Mouse (Mus musculus) MEL (cell line): ENCODE measurements around the gene Tomt. TPM values are rescaled to one million over a fixed set of nuclear protein-coding genes. Genes with fewer than 3 reads are reported as not detected.

Source experiments
- DNase-seq: peaks from one replicate; pipeline ENCODE4 v3.0.0; 2011; ENCODE audit warnings: low read depth, low spot score
- H3K27ac ChIP-seq: 2 replicates; pipeline ENCODE4 v1.5.1; 2012; ENCODE audit warnings: low read depth, mild to moderate bottlenecking, control low read depth, low read length, moderate library complexity; ENCODE audit not compliant: control insufficient read depth
- H3K27me3 ChIP-seq, 2 experiments: fragments of 150-350 bp in 1 of 2; sonication (generic) in 1 of 2; 2 replicates each; pipeline ENCODE4 v1.6.1; 2012; ENCODE audit warnings: low read length in 2 of 2, mild to moderate bottlenecking in 2 of 2, improper control_type of control experiment in 1 of 2, moderate library complexity in 1 of 2; ENCODE audit not compliant: insufficient read depth in 2 of 2, control insufficient read depth in 1 of 2
- H3K36me3 ChIP-seq, 2 experiments: 2 replicates each; pipeline ENCODE4 v1.6.1; 2012 to 2014; ENCODE audit warnings: low read length in 2 of 2, improper control_type of control experiment in 1 of 2, inconsistent platforms in 1 of 2, mild to moderate bottlenecking in 1 of 2; ENCODE audit not compliant: insufficient read depth in 2 of 2, control insufficient read depth in 1 of 2
- H3K4me1 ChIP-seq, 2 experiments: fragments of 150-350 bp in 1 of 2; sonication (generic) in 1 of 2; 2 replicates each; pipeline ENCODE4 v1.6.1; 2012; ENCODE audit warnings: low read length in 2 of 2, improper control_type of control experiment in 1 of 2, mild to moderate bottlenecking in 1 of 2; ENCODE audit not compliant: insufficient read depth in 2 of 2, control insufficient read depth in 1 of 2
- H3K4me3 ChIP-seq, 2 experiments: fragments of 150-350 bp in 1 of 2; sonication (generic) in 1 of 2; 2 replicates each; pipeline ENCODE4 v1.5.1; 2012; ENCODE audit warnings: low read depth in 2 of 2, low read length in 2 of 2, mild to moderate bottlenecking in 2 of 2, moderate library complexity in 2 of 2, control low read depth in 1 of 2, improper control_type of control experiment in 1 of 2; ENCODE audit not compliant: control insufficient read depth in 1 of 2, insufficient read depth in 1 of 2
- H3K79me2 ChIP-seq: 2 replicates; pipeline ENCODE4 v1.6.1; 2012; ENCODE audit warnings: mild to moderate bottlenecking, low read length, moderate library complexity; ENCODE audit not compliant: control insufficient read depth, poor library complexity, insufficient read depth
- H3K9ac ChIP-seq: 2 replicates; pipeline ENCODE4 v1.6.1; 2012; ENCODE audit warnings: low read depth, mild to moderate bottlenecking, control low read depth, low read length, moderate library complexity; ENCODE audit not compliant: control insufficient read depth, poor library complexity, severe bottlenecking
- H3K9me3 ChIP-seq: fragments of 150-350 bp; sonication (generic); replicated peaks from 2 replicates; pipeline ENCODE4 v1.6.1; 2012; ENCODE audit warnings: mild to moderate bottlenecking, low read length, improper control_type of control experiment, moderate library complexity; ENCODE audit not compliant: insufficient read depth
- CHD2 ChIP-seq: IDR thresholded peaks from 2 replicates; pipeline ENCODE4 v1.6.1; 2011; ENCODE audit warnings: low read length, improper control_type of control experiment
- CTCF ChIP-seq, 3 experiments: IDR thresholded peaks in 2 of 3; conservative IDR thresholded peaks in 1 of 3; 2 replicates each; pipeline ENCODE4 v1.5.1; 2011 to 2012; ENCODE audit warnings: low read length in 3 of 3, low read depth in 2 of 3, mild to moderate bottlenecking in 2 of 3, improper control_type of control experiment in 1 of 3, inconsistent platforms in 1 of 3, mixed read lengths in 1 of 3, moderate library complexity in 1 of 3; ENCODE audit not compliant: control insufficient read depth in 1 of 3, insufficient read depth in 1 of 3, poor library complexity in 1 of 3, severe bottlenecking in 1 of 3
- EP300 ChIP-seq, 2 experiments: IDR thresholded peaks; 2 replicates each; pipeline ENCODE4 v1.6.1; 2011; ENCODE audit warnings: improper control_type of control experiment in 2 of 2, low read length in 2 of 2, low read depth in 1 of 2, mild to moderate bottlenecking in 1 of 2
- ETS1 ChIP-seq: IDR thresholded peaks from 2 replicates; pipeline ENCODE4 v1.6.1; 2012; ENCODE audit warnings: low read depth, mild to moderate bottlenecking, inconsistent platforms, low read length, improper control_type of control experiment, moderate library complexity
- MEF2A ChIP-seq: IDR thresholded peaks from 2 replicates; pipeline ENCODE4 v1.6.1; 2014; ENCODE audit warnings: low read depth, mild to moderate bottlenecking, inconsistent platforms, low read length, improper control_type of control experiment; ENCODE audit not compliant: poor library complexity, insufficient replicate concordance, severe bottlenecking; ENCODE audit errors: extremely low read depth
- NELFE ChIP-seq: IDR thresholded peaks from 2 replicates; pipeline ENCODE4 v1.6.1; 2011; ENCODE audit warnings: low read depth, low read length, improper control_type of control experiment
- SIN3A ChIP-seq: IDR thresholded peaks from 2 replicates; pipeline ENCODE4 v1.6.1; 2012; ENCODE audit warnings: low read length, improper control_type of control experiment, inconsistent platforms
- SMC3 ChIP-seq: IDR thresholded peaks from 2 replicates; pipeline ENCODE4 v1.6.1; 2011; ENCODE audit warnings: low read depth, low read length, improper control_type of control experiment
- ZNF384 ChIP-seq: IDR thresholded peaks from 2 replicates; pipeline ENCODE4 v1.6.1; 2012; ENCODE audit warnings: low read depth, mild to moderate bottlenecking, inconsistent platforms, low read length, improper control_type of control experiment
- polyA plus RNA-seq, 2 experiments: library from polyadenylated mRNA; stranded (reverse) in 1 of 2; unstranded in 1 of 2; fragments of >175 nt in 1 of 2; fragments of >200 nt in 1 of 2; gene quantifications; 2 replicates each; pipeline versions ENCODE4 v1.2.1 to v1.2.4; 2012; ENCODE audit warnings: low replicate concordance in 2 of 2, low read depth in 1 of 2; ENCODE audit not compliant: insufficient read length in 2 of 2, insufficient read depth in 1 of 2, missing spikeins in 1 of 2
- total RNA-seq: library from RNA; depleted of rRNA; stranded (reverse); fragments of 300-350 nt; gene quantifications from 2 replicates; pipeline ENCODE4 v1.2.3, GENCODE M21; 2012

The Tomt gene
- total and polyA plus RNA-seq, 3 experiments: 0.82 to 1.3 TPM; not detected in 1

- Histone ChIP-seq H3K4me3 (no peak within 1 kb of the TSS), H3K9ac (no peak within 1 kb of the TSS), H3K4me1 (peaks cover 0 to 1% of the 10 kb centered on the region in 2 experiments; a peak in 1 of 4 replicates), H3K27me3 (no peaks in the 10 kb centered on the region), H3K36me3 (no peaks in the 10 kb centered on the region), H3K9me3 (no peaks in the 10 kb centered on the region), H3K27ac (no peak within 1 kb of the TSS), H3K79me2 (no peaks in the 10 kb centered on the region)
- DNase-seq: no peak
- TF ChIP-seq CHD2 (no peak), EP300 (IDR thresholded peaks at IDR 0.05; ENCODE audit: low read depth in 1 of 2, low read length in 2 of 2) (no peak)
Measured at GRCm38 (mm10) chr7:101863415-101863814, 42.7 kb downstream of the Tomt start, which contains the start of gene Anapc15. Anapc15 (plus strand) TSS chr7:101863715.

- no peak overlapping the region for H3K9ac ChIP-seq
- no peaks in the 10 kb centered on the region; a peak in 1 of 4 replicates for H3K36me3 ChIP-seq
- no peaks in the 10 kb centered on the region for H3K79me2 ChIP-seq
- no peak overlapping the region for H3K4me3 ChIP-seq
- DNase-seq: peak; percentile 38
- peaks cover 0 to 4% of the 10 kb centered on the region in 2 experiments; a peak in 2 of 4 replicates for H3K4me1 ChIP-seq
- no peak overlapping the region for H3K27ac ChIP-seq
- TF ChIP-seq MEF2A (no peak), CTCF (IDR thresholded peaks at IDR 0.05 in 2 of 3, conservative IDR thresholded peaks at IDR 0.05 in 1 of 3; ENCODE audit: control insufficient read depth in 1 of 3, insufficient read depth in 1 of 3, low read depth in 2 of 3, low read length in 3 of 3, poor library complexity in 1 of 3, severe bottlenecking in 1 of 3) (peak in 1 of 3 experiments; percentile 35; a peak in 2 of 6 replicates), SMC3 (peak; percentile 34)
- no peaks in the 10 kb centered on the region for H3K27me3 ChIP-seq
- no peaks in the 10 kb centered on the region for H3K9me3 ChIP-seq
Measured at GRCm38 (mm10) chr7:101862291-101862690, 43.9 kb downstream of the Tomt start.

GRCm38 (mm10) chr7:101860978-101861377 lies 45.2 kb downstream of the Tomt start:
- H3K36me3 ChIP-seq: no peaks in the 10 kb centered on the region; a peak in 1 of 4 replicates
- H3K27me3 ChIP-seq: no peaks in the 10 kb centered on the region
- peaks cover 0 to 4% of the 10 kb centered on the region in 2 experiments; a peak in 2 of 4 replicates for H3K4me1 ChIP-seq
- DNase-seq: no peak
- H3K27ac ChIP-seq: no peak overlapping the region
- no peaks in the 10 kb centered on the region for H3K9me3 ChIP-seq
- no peak overlapping the region for H3K9ac ChIP-seq
- no peak overlapping the region for H3K4me3 ChIP-seq
- H3K79me2 ChIP-seq: no peaks in the 10 kb centered on the region
- TF ChIP-seq EP300 (IDR thresholded peaks at IDR 0.05; ENCODE audit: low read depth in 1 of 2, low read length in 2 of 2) (no peak), SIN3A (no peak), ETS1 (no peak)

- peak overlapping the region; percentile 27; the same call in 1 of the 2 replicates for H3K9ac ChIP-seq
- DNase-seq: peak; percentile 49
- H3K27ac ChIP-seq: no peak overlapping the region
Measured at GRCm38 (mm10) chr7:101858362-101858761, 47.8 kb downstream of the Tomt start.

More at GRCm38 (mm10) chr7:101858362-101858761, 47.8 kb downstream of the Tomt start:
- 0 out of 6 replicates have a peak, but pooled peaks of 1 of the 3 experiments have one; percentile 3 for TF ChIP-seq CTCF (IDR thresholded peaks at IDR 0.05 in 2 of 3, conservative IDR thresholded peaks at IDR 0.05 in 1 of 3; ENCODE audit: control insufficient read depth in 1 of 3, insufficient read depth in 1 of 3, low read depth in 2 of 3, low read length in 3 of 3, poor library complexity in 1 of 3, severe bottlenecking in 1 of 3)
- no peak for TF ChIP-seq ZNF384
- TF ChIP-seq NELFE: no peak
- H3K4me1 ChIP-seq: peaks cover 0 to 7% of the 10 kb centered on the region in 2 experiments; a peak in 2 of 4 replicates
- H3K27me3 ChIP-seq: no peaks in the 10 kb centered on the region
- H3K4me3 ChIP-seq: peak overlapping the region in 1 of 2 experiments; percentile 10; a peak in 2 of 4 replicates
- no peaks in the 10 kb centered on the region for H3K9me3 ChIP-seq
- H3K36me3 ChIP-seq: no peaks in the 10 kb centered on the region; a peak in 1 of 4 replicates
- no peaks in the 10 kb centered on the region for H3K79me2 ChIP-seq
